ENCODE assay signal across 14 mouse cellular contexts in the genomic region with DNA sequence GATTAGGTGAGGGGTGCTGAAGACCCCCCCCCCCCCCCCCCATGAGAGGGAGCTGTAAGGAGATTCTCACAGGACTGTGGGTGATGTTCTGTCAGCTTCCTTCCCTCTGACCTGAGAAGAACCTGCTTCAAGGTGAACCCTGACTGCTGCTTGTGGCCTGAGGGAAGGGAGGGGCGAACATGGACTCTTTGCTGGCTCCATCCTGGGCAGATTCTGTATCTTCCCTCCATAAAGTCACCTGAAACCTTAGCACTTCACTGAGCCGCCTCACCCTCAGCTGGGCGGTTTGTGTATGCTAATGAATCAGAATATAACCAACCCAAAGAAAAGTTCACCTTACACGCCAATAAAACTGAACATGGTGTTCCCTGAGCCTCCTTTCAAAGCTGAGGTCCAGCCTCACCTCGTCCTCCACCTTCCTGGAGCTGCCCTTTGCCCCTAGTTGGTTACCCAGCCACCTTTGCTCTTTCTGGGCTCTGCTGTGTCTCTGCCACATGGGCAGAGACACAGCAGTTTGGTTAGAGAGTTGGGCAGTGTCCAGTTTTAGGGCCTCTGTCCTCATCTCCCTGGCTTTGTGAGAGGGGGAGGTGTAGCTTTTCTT. TPM values are rescaled to one million over a fixed set of nuclear protein-coding genes. Genes with fewer than 3 reads are reported as not detected.
DNase-seq lines count a peak whose midpoint lies in the region; ATAC-seq and TF ChIP-seq lines count a peak whose summit lies in the region.
"Had no signal": no experiment of that assay in that cellular context is flagged by ENCODE, and none has a peak within 500 bp of the region (broad histone marks: within the 10 kb centered on the region; RNA-seq: fewer than 3 reads in every experiment).

No protein-coding gene starts in this region.

- no peak for ATAC-seq in heart, embryonic 16.5 days (replicated peaks; ENCODE audit: extremely low read depth, insufficient read depth, low FRiP score)
- ATAC-seq in neural tube, embryonic 11.5 days (ENCODE audit: insufficient read depth, low FRiP score, low TSS enrichment), result no peak
- peak; percentile 79 for ATAC-seq in intestine, postnatal 0 days

- no peak for DNase-seq in heart, adult 11 months
- no peak for DNase-seq in neural tube, embryonic 11.5 days (ENCODE audit: low spot score)
- no peak for DNase-seq in neural tube, embryonic 10.5 days (ENCODE audit: extremely low spot score, low spot score)
- DNase-seq in ovary, postnatal 14 days (ENCODE audit: low spot score), result no peak
- DNase-seq in layer of hippocampus, adult 11-12 months (ENCODE audit: low spot score), result no peak
- DNase-seq: adrenal gland, postnatal 10 days; cerebellum, postnatal 36 days; lung, adult 2 months; right cerebral cortex, postnatal 14 days; thymus, postnatal 36 days had no signal

- no peak overlapping the region for H3K4me3 ChIP-seq in heart, embryonic 16.5 days (ENCODE audit: low read length)
- H3K4me3 ChIP-seq in neural tube, embryonic 11.5 days (ENCODE audit: low read depth, low read length), result no peak overlapping the region
- H3K4me3 ChIP-seq in intestine, postnatal 0 days (ENCODE audit: low read depth, low read length), result no peak overlapping the region
- H3K4me3 ChIP-seq: stomach, embryonic 15.5 days had no signal

- peak overlapping the region; percentile 96 for H3K27ac ChIP-seq in heart, embryonic 16.5 days (ENCODE audit: low read length)
- H3K27ac ChIP-seq in neural tube, embryonic 11.5 days (ENCODE audit: low read depth, low read length), result 0 out of 2 replicates have a peak overlapping the region, but pooled peaks have one; percentile 20
- H3K27ac ChIP-seq in intestine, postnatal 0 days (ENCODE audit: low read depth, low read length), result peak overlapping the region; percentile 46
- H3K27ac ChIP-seq: stomach, embryonic 15.5 days had no signal

- 87% methylated on average over 5 of the region's 5 CpGs for WGBS in heart, embryonic 16.5 days
- 87% methylated on average over 5 of the region's 5 CpGs for WGBS in neural tube, embryonic 11.5 days
- 50% methylated on average over 5 of the region's 5 CpGs for WGBS in intestine, postnatal 0 days

- no peak overlapping the region for H3K9ac ChIP-seq in heart, embryonic 16.5 days (ENCODE audit: low read length)
- H3K9ac ChIP-seq in neural tube, embryonic 11.5 days (ENCODE audit: low read length), result no peak overlapping the region
- no peak overlapping the region for H3K9ac ChIP-seq in intestine, postnatal 0 days (ENCODE audit: low read depth, low read length)
- H3K9ac ChIP-seq: stomach, embryonic 15.5 days had no signal

- no peak overlapping the region for H3K4me2 ChIP-seq in heart, embryonic 16.5 days (ENCODE audit: low read depth, low read length)
- H3K4me2 ChIP-seq in neural tube, embryonic 11.5 days (ENCODE audit: low read depth), result no peak overlapping the region
- no peak overlapping the region for H3K4me2 ChIP-seq in intestine, postnatal 0 days (replicated peaks; ENCODE audit: low read depth)
- H3K4me2 ChIP-seq: stomach, embryonic 15.5 days had no signal

- no peaks in the 10 kb centered on the region for H3K27me3 ChIP-seq in heart, embryonic 16.5 days (ENCODE audit: control insufficient read depth, insufficient read depth, low read length)
- H3K27me3 ChIP-seq in neural tube, embryonic 11.5 days (ENCODE audit: control insufficient read depth, insufficient read depth, low read length), result no peaks in the 10 kb centered on the region
- no peaks in the 10 kb centered on the region for H3K27me3 ChIP-seq in intestine, postnatal 0 days (replicated peaks; ENCODE audit: control insufficient read depth, insufficient read depth, low read length)
- H3K27me3 ChIP-seq: CH12.LX; stomach, embryonic 15.5 days had no signal

- no peak for TF ChIP-seq CTCF in intestine, postnatal 0 days (IDR thresholded peaks at IDR 0.05; ENCODE audit: low read depth)

- H3K36me3 ChIP-seq in heart, embryonic 16.5 days (ENCODE audit: control insufficient read depth, insufficient read depth), result no peaks in the 10 kb centered on the region
- no peaks in the 10 kb centered on the region; the same call in 1 of the 2 replicates for H3K36me3 ChIP-seq in neural tube, embryonic 11.5 days (ENCODE audit: control insufficient read depth, insufficient read depth, low read length)
- H3K36me3 ChIP-seq in intestine, postnatal 0 days (ENCODE audit: control insufficient read depth, insufficient read depth), result 0 out of 2 replicates have a peak, but pooled peaks cover 4% of the 10 kb centered on the region
- H3K36me3 ChIP-seq: stomach, embryonic 15.5 days had no signal

- peaks cover 63% of the 10 kb centered on the region for H3K4me1 ChIP-seq in heart, embryonic 16.5 days (ENCODE audit: control insufficient read depth, insufficient read depth, low read length)
- peaks cover 8% of the 10 kb centered on the region for H3K4me1 ChIP-seq in neural tube, embryonic 11.5 days (ENCODE audit: control insufficient read depth, insufficient read depth, low read length)
- H3K4me1 ChIP-seq in intestine, postnatal 0 days (replicated peaks; ENCODE audit: control insufficient read depth, insufficient read depth, low read length), result peaks cover 8% of the 10 kb centered on the region

- H3K9me3 ChIP-seq in heart, embryonic 16.5 days (replicated peaks; ENCODE audit: control insufficient read depth, low read length), result no peaks in the 10 kb centered on the region
- no peaks in the 10 kb centered on the region for H3K9me3 ChIP-seq in neural tube, embryonic 11.5 days (ENCODE audit: control insufficient read depth, low read length)
- no peaks in the 10 kb centered on the region for H3K9me3 ChIP-seq in intestine, postnatal 0 days (ENCODE audit: control insufficient read depth)
- H3K9me3 ChIP-seq: stomach, embryonic 15.5 days had no signal

RNA-seq across cellular contexts. Expression of a gene that starts 45.3 kb away (rescaled TPM):
- 42.4 and 48.9 TPM in 2 replicates for polyA plus RNA-seq in heart, embryonic 16.5 days (2015; fragmentation: Nextera tagmentation; extraction: Ambion mirVana)
- polyA plus RNA-seq in neural tube, embryonic 11.5 days (2014; fragmentation: Nextera tagmentation; extraction: Ambion mirVana), result 26.4 and 29.8 TPM in 2 replicates
- polyA plus RNA-seq in intestine, postnatal 0 days (2015; fragmentation: Nextera tagmentation; extraction: Ambion mirVana), result 16.3 and 17.2 TPM in 2 replicates

Comparison
In these comparisons a context has a peak if more than half of its experiments do, and no peak if none do; other contexts are left out.
1. H3K27ac ChIP-seq: peak in every context shown above with its lines; median percentile 96 in heart, embryonic 16.5 days; 46 in intestine, postnatal 0 days; 20 in neural tube, embryonic 11.5 days.